Mouse (Mus musculus): ENCODE data around the gene Cadm3.

GRCm38 (mm10) chr1:173366701-173367355 lies 667 bp downstream of the Cadm3 start:
- TF ChIP-seq POLR2A (IDR thresholded peaks at IDR 0.05; ENCODE audit: borderline replicate concordance, insufficient read depth, low read length), result peak; percentile 32; the same call in 1 of the 2 replicates
- TF ChIP-seq CTCF (IDR thresholded peaks at IDR 0.05; ENCODE audit: borderline replicate concordance, insufficient read depth, low read depth, low read length), result no peak

All from cerebellum, adult 2 months (tissue).